Mouse (Mus musculus): ENCODE data around the gene Olfr678. TPM values are rescaled to one million over a fixed set of nuclear protein-coding genes. Genes with fewer than 3 reads are reported as not detected.

Gene Olfr678
- polyA plus RNA-seq (2014; fragmentation: Illumina TruSeq; extraction: RNeasy Lipid Tissue Mini Kit (QIAGEN cat#74804)) = not detected

DNA sequence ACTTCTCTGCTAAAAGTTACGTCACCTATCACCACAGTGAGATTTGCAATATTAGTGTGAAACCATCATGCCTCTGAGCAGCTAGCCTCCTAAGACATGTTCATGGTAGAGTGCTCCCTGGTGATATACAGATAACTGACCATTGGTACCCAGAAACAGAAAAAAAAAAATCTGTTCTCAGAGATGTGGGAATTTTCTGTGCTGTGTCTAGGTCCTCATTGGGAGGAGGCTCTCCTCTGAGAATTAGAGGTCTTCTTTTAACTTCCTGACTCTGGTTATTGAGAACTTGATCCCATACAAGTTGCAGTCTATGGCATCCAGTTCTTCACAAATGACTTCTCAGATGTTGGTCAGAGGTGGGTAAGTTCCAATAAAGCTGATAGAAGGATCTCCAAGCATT lies at the start of gene Olfr678:
TSS of gene Olfr678 (plus strand) at position 301 of the 400 bp plus-strand sequence.

DNA sequence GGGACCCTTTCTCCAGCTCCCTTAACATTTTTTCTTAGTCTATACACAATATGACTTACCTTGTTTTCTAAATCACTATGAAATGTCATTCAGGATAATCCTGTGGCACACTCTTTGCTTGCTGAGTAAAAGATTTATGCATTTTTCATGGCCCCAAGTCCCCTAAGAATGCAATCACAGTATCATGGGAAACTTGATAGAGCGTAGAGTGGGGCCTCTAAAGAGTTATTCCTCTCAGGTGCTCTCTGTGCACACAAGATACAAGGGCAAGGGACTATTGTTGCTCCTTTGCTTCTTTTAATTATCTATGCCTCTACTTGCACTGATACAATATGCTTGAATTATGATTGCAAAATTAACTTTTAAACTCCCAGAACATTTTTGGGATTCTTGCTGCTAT lies 35.9 kb upstream of the Olfr678 start, which contains the start of gene Olfr675:
TSS of gene Olfr675 (minus strand) at position 101 of the 400 bp plus-strand sequence.

DNA sequence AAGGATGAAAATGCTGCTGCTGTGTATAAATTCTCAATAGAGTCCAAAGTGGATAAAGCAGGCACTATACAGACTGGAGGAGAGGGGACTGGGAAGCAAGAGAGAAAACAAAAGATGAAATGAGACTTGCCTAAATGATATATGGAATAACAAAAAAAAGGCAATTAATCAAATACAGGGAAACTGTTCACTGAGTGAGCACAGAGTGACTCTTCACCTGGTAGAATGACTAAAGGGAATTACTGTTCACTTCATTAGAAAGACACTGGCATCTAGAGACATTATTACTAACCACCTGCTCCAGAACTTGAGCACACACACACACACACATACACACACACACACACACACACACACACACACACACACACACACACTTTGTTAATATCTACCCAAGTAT lies 31.9 kb upstream of the Olfr678 start, which contains the start of gene Olfr676:
TSS of gene Olfr676 (plus strand) at position 301 of the 400 bp plus-strand sequence.

DNA sequence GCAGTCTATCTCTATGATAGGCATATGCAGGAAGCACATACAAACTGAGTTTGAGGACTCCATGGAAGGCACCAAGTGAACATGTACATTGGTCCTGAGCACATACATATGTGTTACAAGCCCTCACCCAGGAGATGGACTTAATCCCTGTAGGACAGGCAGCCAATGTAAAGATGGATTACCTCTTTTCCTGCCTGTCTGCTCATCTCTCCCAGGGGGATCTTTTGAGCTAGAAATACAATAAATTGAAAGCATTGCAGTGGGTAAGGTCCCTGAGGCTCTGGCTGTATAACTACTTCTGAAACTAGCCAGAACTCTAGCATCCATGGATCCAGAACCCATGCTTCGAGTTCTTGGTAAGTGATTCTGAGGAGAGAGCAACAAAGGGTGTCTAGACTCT lies 16.6 kb downstream of the Olfr678 start, which contains the start of gene Olfr679:
TSS of gene Olfr679 (plus strand) at position 301 of the 400 bp plus-strand sequence.

DNA sequence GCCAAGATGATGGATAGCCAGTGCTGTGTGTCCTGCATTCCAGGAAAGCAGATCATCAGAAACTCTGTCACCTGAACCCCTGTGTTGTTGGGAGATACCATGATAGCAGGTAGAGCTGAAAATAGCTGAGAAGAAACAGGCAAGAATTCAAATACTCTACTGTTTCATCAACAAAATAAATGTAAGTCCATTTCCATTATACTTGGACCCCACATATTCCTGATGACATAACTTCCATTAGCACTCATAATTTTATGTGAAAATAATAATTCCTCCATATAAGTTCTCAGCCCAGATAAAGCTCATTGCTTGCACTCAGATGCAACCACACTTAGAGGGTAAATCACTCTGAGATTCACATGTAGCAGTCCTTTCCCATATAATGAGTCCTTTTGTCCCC lies 28.4 kb downstream of the Olfr678 start, which contains the start of gene Olfr680-ps1:
TSS of gene Olfr680-ps1 (minus strand) at position 101 of the 400 bp plus-strand sequence.

DNA sequence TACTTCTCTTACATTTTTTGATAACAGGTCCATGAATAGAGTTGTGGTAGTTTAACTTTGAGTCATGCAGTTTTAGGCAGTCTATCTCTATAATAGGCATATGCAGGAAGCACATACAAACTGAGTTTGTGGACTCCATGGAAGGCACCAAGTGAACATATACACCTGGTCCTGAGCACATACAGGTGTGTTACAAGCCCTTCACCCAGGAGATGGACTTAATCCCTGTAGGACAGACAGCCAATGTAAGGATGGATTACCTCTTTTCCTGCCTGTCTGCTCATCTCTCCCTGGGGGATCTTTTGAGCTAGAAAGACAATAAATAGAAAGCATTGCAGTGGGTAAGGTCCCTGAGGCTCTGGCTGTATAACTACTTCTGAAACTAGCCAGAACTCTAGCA lies 52.3 kb downstream of the Olfr678 start, which contains the start of gene Olfr681:
TSS of gene Olfr681 (plus strand) at position 301 of the 400 bp plus-strand sequence.

Other genes starting within 250 kb of the Olfr678 start
- not detected for gene Usp17lb, start 221.9 kb upstream of the Olfr678 start, polyA plus RNA-seq (2014; fragmentation: Illumina TruSeq; extraction: RNeasy Lipid Tissue Mini Kit (QIAGEN cat#74804))
- not detected for gene Usp17la, start 207.5 kb upstream of the Olfr678 start, polyA plus RNA-seq (2014; fragmentation: Illumina TruSeq; extraction: RNeasy Lipid Tissue Mini Kit (QIAGEN cat#74804))
- not detected for gene Olfr665, start 186.4 kb upstream of the Olfr678 start, polyA plus RNA-seq (2014; fragmentation: Illumina TruSeq; extraction: RNeasy Lipid Tissue Mini Kit (QIAGEN cat#74804))
- not detected for gene Olfr666, start 168.5 kb upstream of the Olfr678 start, polyA plus RNA-seq (2014; fragmentation: Illumina TruSeq; extraction: RNeasy Lipid Tissue Mini Kit (QIAGEN cat#74804))
- not detected for gene Olfr667, start 143.0 kb upstream of the Olfr678 start, polyA plus RNA-seq (2014; fragmentation: Illumina TruSeq; extraction: RNeasy Lipid Tissue Mini Kit (QIAGEN cat#74804))
- not detected for gene Olfr668, start 136.4 kb upstream of the Olfr678 start, polyA plus RNA-seq (2014; fragmentation: Illumina TruSeq; extraction: RNeasy Lipid Tissue Mini Kit (QIAGEN cat#74804))
- gene Olfr669, start 130.2 kb upstream of the Olfr678 start, polyA plus RNA-seq (2014; fragmentation: Illumina TruSeq; extraction: RNeasy Lipid Tissue Mini Kit (QIAGEN cat#74804)) = not detected
- not detected for gene Olfr670, start 101.9 kb upstream of the Olfr678 start, polyA plus RNA-seq (2014; fragmentation: Illumina TruSeq; extraction: RNeasy Lipid Tissue Mini Kit (QIAGEN cat#74804))
- gene Olfr671, start 85.3 kb upstream of the Olfr678 start, polyA plus RNA-seq (2014; fragmentation: Illumina TruSeq; extraction: RNeasy Lipid Tissue Mini Kit (QIAGEN cat#74804)) = not detected
- gene Olfr672, start 62.4 kb upstream of the Olfr678 start, polyA plus RNA-seq (2014; fragmentation: Illumina TruSeq; extraction: RNeasy Lipid Tissue Mini Kit (QIAGEN cat#74804)) = not detected
- gene Olfr675, start 36.0 kb upstream of the Olfr678 start, polyA plus RNA-seq (2014; fragmentation: Illumina TruSeq; extraction: RNeasy Lipid Tissue Mini Kit (QIAGEN cat#74804)) = not detected
- not detected for gene Olfr676, start 31.8 kb upstream of the Olfr678 start, polyA plus RNA-seq (2014; fragmentation: Illumina TruSeq; extraction: RNeasy Lipid Tissue Mini Kit (QIAGEN cat#74804))
- gene Olfr677, start 13.1 kb upstream of the Olfr678 start, polyA plus RNA-seq (2014; fragmentation: Illumina TruSeq; extraction: RNeasy Lipid Tissue Mini Kit (QIAGEN cat#74804)) = not detected
- gene Olfr679, start 16.7 kb downstream of the Olfr678 start, polyA plus RNA-seq (2014; fragmentation: Illumina TruSeq; extraction: RNeasy Lipid Tissue Mini Kit (QIAGEN cat#74804)) = not detected
- gene Olfr680-ps1, start 28.3 kb downstream of the Olfr678 start, polyA plus RNA-seq (2014; fragmentation: Illumina TruSeq; extraction: RNeasy Lipid Tissue Mini Kit (QIAGEN cat#74804)) = not detected
- not detected for gene Olfr681, start 52.4 kb downstream of the Olfr678 start, polyA plus RNA-seq (2014; fragmentation: Illumina TruSeq; extraction: RNeasy Lipid Tissue Mini Kit (QIAGEN cat#74804))
- not detected for gene Olfr683, start 82.5 kb downstream of the Olfr678 start, polyA plus RNA-seq (2014; fragmentation: Illumina TruSeq; extraction: RNeasy Lipid Tissue Mini Kit (QIAGEN cat#74804))
- not detected for gene Olfr684, start 99.2 kb downstream of the Olfr678 start, polyA plus RNA-seq (2014; fragmentation: Illumina TruSeq; extraction: RNeasy Lipid Tissue Mini Kit (QIAGEN cat#74804))
- gene Olfr685, start 121.5 kb downstream of the Olfr678 start, polyA plus RNA-seq (2014; fragmentation: Illumina TruSeq; extraction: RNeasy Lipid Tissue Mini Kit (QIAGEN cat#74804)) = not detected
- not detected for gene Olfr686, start 143.0 kb downstream of the Olfr678 start, polyA plus RNA-seq (2014; fragmentation: Illumina TruSeq; extraction: RNeasy Lipid Tissue Mini Kit (QIAGEN cat#74804))
- gene Olfr688, start 223.6 kb downstream of the Olfr678 start, polyA plus RNA-seq (2014; fragmentation: Illumina TruSeq; extraction: RNeasy Lipid Tissue Mini Kit (QIAGEN cat#74804)) = not detected
- not detected for gene Olfr689, start 246.7 kb downstream of the Olfr678 start, polyA plus RNA-seq (2014; fragmentation: Illumina TruSeq; extraction: RNeasy Lipid Tissue Mini Kit (QIAGEN cat#74804))

All from ovary, adult 10 weeks (tissue).